Mouse (Mus musculus) forebrain, embryonic 14.5 days (tissue): ENCODE data around the gene Tnfsfm13. TPM values are rescaled to one million over a fixed set of nuclear protein-coding genes. Genes with fewer than 3 reads are reported as not detected.

ENCODE experiments used
- ATAC-seq: fragments of 200-750 bp; cut with Nextera tagmentation; 2 replicates; pipeline ENCODE4 v1.8.0; 2017; ENCODE audit warnings: mild to moderate bottlenecking, moderate library complexity
- DNase-seq: peaks from one replicate; pipeline ENCODE4 v3.0.0-alpha.2; 2015; ENCODE audit warnings: low spot score
- H3K27ac ChIP-seq: fragments of 300-500 bp; sonication (generic); 2 replicates; pipeline ENCODE4 v1.5.1; 2014; ENCODE audit warnings: low read depth, mild to moderate bottlenecking, control low read depth, low read length, moderate library complexity
- H3K27me3 ChIP-seq: fragments of 300-500 bp; sonication (generic); replicated peaks from 2 replicates; pipeline ENCODE4 v1.6.1; 2014; ENCODE audit warnings: low read length, control low read depth, mixed read lengths; ENCODE audit not compliant: control insufficient read depth, insufficient read depth
- H3K36me3 ChIP-seq: fragments of 300-500 bp; sonication (generic); 2 replicates; pipeline ENCODE4 v1.6.1; 2014; ENCODE audit warnings: low read length, control low read depth; ENCODE audit not compliant: control insufficient read depth, insufficient read depth
- H3K4me1 ChIP-seq: fragments of 300-500 bp; sonication (generic); 2 replicates; pipeline ENCODE4 v1.6.1; 2014; ENCODE audit warnings: antibody characterized with exemption, low read length, control low read depth; ENCODE audit not compliant: control insufficient read depth, insufficient read depth
- H3K4me2 ChIP-seq: fragments of 300-500 bp; sonication (generic); 2 replicates; pipeline ENCODE4 v1.6.1; 2014; ENCODE audit warnings: mild to moderate bottlenecking, control low read depth, low read length
- H3K4me3 ChIP-seq: fragments of 300-500 bp; sonication (generic); 2 replicates; pipeline ENCODE4 v1.5.1; 2014; ENCODE audit warnings: low read depth, low read length, control low read depth
- H3K9ac ChIP-seq: fragments of 300-500 bp; sonication (generic); 2 replicates; pipeline ENCODE4 v1.6.1; 2014; ENCODE audit warnings: mild to moderate bottlenecking, low read length, control low read depth, moderate library complexity
- H3K9me3 ChIP-seq: fragments of 300-500 bp; sonication (generic); replicated peaks from 2 replicates; pipeline ENCODE4 v1.6.1; 2016; ENCODE audit warnings: low read length, control low read depth, mixed read lengths; ENCODE audit not compliant: control insufficient read depth
- WGBS: fragments of 180-500 bp; shearing (Covaris S2); extraction: QIAGEN DNeasy Blood & Tissue Kit; methylation state at CpG from one replicate; pipeline ENCODE4 v1.1.7; 2014; 5-methylcytosine and 5-hydroxymethylcytosine counted together
- polyA plus RNA-seq: library from polyadenylated mRNA; unstranded; fragments of >200 nt; fragmentation: Nextera tagmentation; extraction: Ambion mirVana; gene quantifications from 2 replicates; pipeline ENCODE4 v1.2.1, GENCODE M21; 2014

The Tnfsfm13 gene
- polyA plus RNA-seq, 1 experiment from 2014 or later, result 1.5 TPM

- ATAC-seq (no peak), DNase-seq (no peak)
- Histone ChIP-seq H3K27ac (no peak overlapping the region), H3K36me3 (peaks cover 47% of the 10 kb centered on the region), H3K9ac (peak overlapping the region; percentile 79; the same call in 1 of the 2 replicates), H3K4me1 (peaks cover 15% of the 10 kb centered on the region), H3K27me3 (no peaks in the 10 kb centered on the region), H3K9me3 (no peaks in the 10 kb centered on the region), H3K4me2 (peak overlapping the region; percentile 97), H3K4me3 (peak overlapping the region; percentile 63)
- WGBS, result 93% methylated on average over 30 of the region's 30 CpGs
Measured at GRCm38 (mm10) chr11:69680136-69680855, 15.6 kb downstream of the Tnfsfm13 start.

- H3K4me3 ChIP-seq, result no peak overlapping the region
- peaks cover 15% of the 10 kb centered on the region for H3K4me1 ChIP-seq
- ATAC-seq, result no peak
- no peak overlapping the region for H3K27ac ChIP-seq
- WGBS, result 97% methylated on average over 2 of the region's 2 CpGs
- H3K36me3 ChIP-seq, result peaks cover 58% of the 10 kb centered on the region
- no peak for DNase-seq
- no peak overlapping the region for H3K4me2 ChIP-seq
- no peaks in the 10 kb centered on the region for H3K27me3 ChIP-seq
- no peaks in the 10 kb centered on the region for H3K9me3 ChIP-seq
- H3K9ac ChIP-seq, result no peak overlapping the region
Measured at GRCm38 (mm10) chr11:69679144-69679543, 16.8 kb downstream of the Tnfsfm13 start.

- peak within 1 kb of the TSS; percentile 97 for H3K27ac ChIP-seq
- WGBS, result under 1% methylated on average over 36 of the region's 36 CpGs
- H3K4me1 ChIP-seq, result peaks cover 16% of the 10 kb centered on the region
- peak within 1 kb of the TSS; percentile 100 for H3K4me3 ChIP-seq
- H3K9me3 ChIP-seq, result no peaks in the 10 kb centered on the region
- H3K36me3 ChIP-seq, result peaks cover 78% of the 10 kb centered on the region
- peak within 1 kb of the TSS; percentile 100 for H3K9ac ChIP-seq
- DNase-seq, result peak; percentile 100
- peak; percentile 97 for ATAC-seq
- H3K4me2 ChIP-seq, result peak within 1 kb of the TSS; percentile 94
- no peaks in the 10 kb centered on the region for H3K27me3 ChIP-seq
Measured at GRCm38 (mm10) chr11:69672211-69672706, 23.6 kb downstream of the Tnfsfm13 start, which contains the start of gene Eif4a1. Gene Eif4a1, minus strand, starts transcription at chr11:69672423.

GRCm38 (mm10) chr11:69671726-69672124, 24.2 kb downstream of the Tnfsfm13 start:
- ATAC-seq (peak; percentile 10; the same call in 1 of the 2 replicates), DNase-seq (no peak)
- H3K9me3 ChIP-seq, result no peaks in the 10 kb centered on the region
- peaks cover 16% of the 10 kb centered on the region for H3K4me1 ChIP-seq
- H3K27me3 ChIP-seq, result no peaks in the 10 kb centered on the region
- peaks cover 77% of the 10 kb centered on the region for H3K36me3 ChIP-seq
- peak overlapping the region; percentile 97 for H3K27ac ChIP-seq
- under 1% methylated on average over 43 of the region's 43 CpGs for WGBS
- peak overlapping the region; percentile 94 for H3K4me2 ChIP-seq
- peak overlapping the region; percentile 100 for H3K4me3 ChIP-seq
- peak overlapping the region; percentile 100 for H3K9ac ChIP-seq

DNA sequence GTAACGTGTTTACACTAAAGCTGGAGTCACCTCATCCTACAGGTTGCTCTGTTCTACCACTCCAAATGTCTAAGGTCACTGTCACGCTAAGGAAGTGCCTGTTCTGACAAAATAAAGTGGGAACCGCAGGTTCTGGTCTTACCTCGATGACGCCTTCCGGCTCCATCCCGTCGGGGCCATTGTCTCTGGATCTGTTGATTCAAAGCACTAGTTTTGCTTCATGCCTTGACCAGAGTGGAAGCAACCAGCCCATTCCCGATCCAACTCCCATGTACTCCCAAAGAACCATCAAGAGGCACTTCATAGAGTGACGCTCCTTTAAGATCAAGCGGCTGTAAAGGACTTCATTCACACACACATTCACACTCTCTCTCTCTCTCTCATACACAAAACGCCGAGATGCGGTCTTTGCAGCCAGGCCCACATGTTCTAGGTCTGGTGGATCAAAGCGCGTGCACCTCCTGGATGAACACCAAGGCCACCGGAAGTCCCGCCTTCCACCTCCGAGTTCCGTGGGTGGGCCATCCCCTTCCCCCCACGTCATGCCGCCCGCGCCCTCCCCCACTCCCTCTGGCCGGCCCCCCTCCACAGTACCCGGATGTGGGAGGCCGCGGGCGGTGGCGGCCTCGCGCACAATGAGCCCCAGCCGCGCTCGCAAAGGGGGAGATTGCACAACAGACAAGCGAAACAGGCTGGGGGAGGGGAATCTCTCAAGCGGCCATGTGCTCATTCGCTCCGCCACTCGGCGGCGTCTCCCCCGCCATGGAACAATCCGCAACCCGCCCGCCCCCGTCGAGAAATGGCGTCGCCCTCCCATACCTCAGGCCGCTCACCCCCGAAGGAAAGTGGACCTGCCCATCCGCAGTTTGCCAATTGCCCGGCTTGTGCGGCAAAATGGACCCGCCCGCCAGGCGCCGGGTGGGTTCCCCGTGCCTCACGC, 24.8 kb downstream of the Tnfsfm13 start:
- Histone ChIP-seq H3K4me3 (peak overlapping the region; percentile 100), H3K36me3 (peaks cover 77% of the 10 kb centered on the region), H3K27ac (peak overlapping the region; percentile 97), H3K9me3 (no peaks in the 10 kb centered on the region), H3K4me2 (peak overlapping the region; percentile 94), H3K9ac (peak overlapping the region; percentile 100), H3K27me3 (no peaks in the 10 kb centered on the region), H3K4me1 (peaks cover 16% of the 10 kb centered on the region)
- WGBS, result under 1% methylated on average over 58 of the region's 61 CpGs
- ATAC-seq (peak; percentile 72), DNase-seq (peak; percentile 97)

DNA sequence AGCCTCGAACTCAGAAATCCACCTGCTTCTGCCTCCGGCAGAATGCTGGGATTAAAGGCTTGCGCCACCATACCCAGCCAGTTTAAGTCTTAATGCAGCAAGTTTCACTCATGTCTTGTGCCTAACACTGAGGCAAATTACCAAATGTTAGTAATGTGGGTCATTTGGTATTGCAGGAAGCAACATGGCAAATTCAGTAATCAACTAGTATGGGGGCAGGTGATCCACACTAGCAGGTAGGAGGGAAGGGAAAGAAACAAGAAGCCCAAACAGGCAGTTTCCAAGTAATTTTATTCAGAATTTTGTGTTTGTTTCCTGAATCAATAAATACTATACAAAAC, 29.3 kb downstream of the Tnfsfm13 start:
- no peak overlapping the region for H3K9ac ChIP-seq
- peaks cover 73% of the 10 kb centered on the region for H3K36me3 ChIP-seq
- H3K4me2 ChIP-seq, result no peak overlapping the region
- no peak overlapping the region for H3K4me3 ChIP-seq
- ATAC-seq (no peak), DNase-seq (no peak)
- H3K4me1 ChIP-seq, result peaks cover 23% of the 10 kb centered on the region
- WGBS, result 89% methylated on average over 3 of the region's 3 CpGs
- no peak overlapping the region for H3K27ac ChIP-seq
- H3K27me3 ChIP-seq, result no peaks in the 10 kb centered on the region
- H3K9me3 ChIP-seq, result no peaks in the 10 kb centered on the region

- H3K27ac ChIP-seq, result no peak within 1 kb of the TSS
- ATAC-seq (no peak), DNase-seq (peak; percentile 32)
- H3K36me3 ChIP-seq, result peaks cover 73% of the 10 kb centered on the region
- H3K4me2 ChIP-seq, result no peak within 1 kb of the TSS
- WGBS, result 25% methylated on average over 7 of the region's 7 CpGs
- H3K4me1 ChIP-seq, result peaks cover 25% of the 10 kb centered on the region
- H3K9me3 ChIP-seq, result no peaks in the 10 kb centered on the region
- no peaks in the 10 kb centered on the region for H3K27me3 ChIP-seq
- no peak within 1 kb of the TSS for H3K4me3 ChIP-seq
- H3K9ac ChIP-seq, result no peak within 1 kb of the TSS
Measured at GRCm38 (mm10) chr11:69665961-69666664, 29.8 kb downstream of the Tnfsfm13 start, which contains the start of gene Cd68. Gene Cd68, minus strand, starts transcription at chr11:69666153.

DNA sequence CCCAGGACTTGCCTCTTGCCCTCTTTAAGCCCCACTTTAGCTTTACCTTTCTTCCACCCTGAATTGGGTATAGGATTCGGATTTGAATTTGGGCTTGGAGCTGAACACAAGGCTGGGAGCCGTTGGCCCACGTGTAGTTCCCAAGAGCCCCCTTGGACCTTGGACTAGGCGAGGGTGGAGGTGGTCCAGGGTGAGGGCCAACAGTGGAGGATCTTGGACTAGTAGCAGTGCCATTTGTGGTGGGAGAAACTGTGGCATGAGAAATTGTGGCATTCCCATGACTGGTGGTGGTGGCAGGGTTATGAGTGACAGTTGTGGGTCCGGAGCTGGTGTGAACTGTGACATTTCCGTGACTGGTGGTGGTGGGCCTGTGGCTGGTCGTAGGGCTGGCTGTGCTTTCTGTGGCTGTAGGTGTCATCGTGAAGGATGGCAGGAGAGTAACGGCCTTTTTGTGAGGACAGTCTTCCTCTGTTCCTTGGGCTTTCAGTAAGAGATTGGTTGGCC, 30.4 kb downstream of the Tnfsfm13 start:
- DNase-seq (no peak), ATAC-seq (no peak)
- 80% methylated on average over 9 of the region's 9 CpGs for WGBS
- Histone ChIP-seq H3K4me2 (no peak overlapping the region), H3K4me3 (no peak overlapping the region), H3K9ac (no peak overlapping the region), H3K27ac (no peak overlapping the region), H3K27me3 (no peaks in the 10 kb centered on the region), H3K36me3 (peaks cover 69% of the 10 kb centered on the region), H3K4me1 (peaks cover 22% of the 10 kb centered on the region), H3K9me3 (no peaks in the 10 kb centered on the region)
